Mouse (Mus musculus) lung, postnatal 4 days (tissue): ENCODE data around the gene Itk.

Experiments
- DNase-seq, 2 experiments: peaks; one replicate each; pipeline ENCODE4 v3.0.0; 2021

Itk gene

GRCm38 (mm10) chr11:46392890-46393289 lies 3.6 kb upstream of the Itk start:
- no peak for DNase-seq

GRCm38 (mm10) chr11:46390621-46391020 lies 1.3 kb upstream of the Itk start:
- DNase-seq: no peak

GRCm38 (mm10) chr11:46388438-46388837 lies 877 bp downstream of the Itk start:
- DNase-seq: no peak

- no peak for DNase-seq
Observed at GRCm38 (mm10) chr11:46387061-46387460, 2.3 kb downstream of the Itk start.

DNA sequence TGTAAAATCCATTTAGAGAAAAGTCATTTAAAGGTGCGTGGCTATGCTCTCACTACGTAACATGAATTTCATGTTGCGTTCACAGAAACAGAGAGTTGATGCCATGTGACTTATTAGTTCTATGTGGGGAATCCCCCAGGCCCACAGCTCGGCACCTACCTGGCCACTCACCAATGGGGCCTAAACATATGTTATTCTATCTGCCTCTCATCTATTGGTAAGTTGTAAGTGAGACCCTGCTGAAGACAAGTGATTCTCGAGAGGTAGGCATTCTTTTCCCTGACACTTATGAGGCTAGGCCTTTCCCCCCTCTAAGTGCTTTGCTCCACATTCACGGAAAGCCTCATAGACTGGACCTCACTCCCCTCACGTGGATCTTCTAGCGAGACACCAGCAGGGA lies 2.8 kb downstream of the Itk start:
- no peak for DNase-seq

DNA sequence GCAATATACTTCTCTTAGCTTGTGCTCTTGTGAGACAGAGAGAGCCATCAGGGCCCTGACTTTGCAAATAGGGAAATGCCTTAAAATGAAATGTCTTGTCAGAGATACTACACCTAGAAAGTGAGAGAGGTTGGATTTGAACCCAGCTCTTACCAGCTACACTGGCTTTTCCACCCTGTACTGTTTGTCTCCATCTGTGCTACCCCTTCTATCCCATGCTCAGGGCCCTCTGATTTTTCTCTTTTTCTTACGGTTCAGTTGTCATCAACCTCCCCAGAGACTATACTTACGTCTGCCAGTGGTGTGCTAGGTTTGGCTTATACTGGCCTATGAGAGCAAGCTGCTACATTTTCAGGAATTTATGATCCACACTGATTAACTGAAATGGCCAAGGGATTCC lies 4.4 kb downstream of the Itk start:
- no peak for DNase-seq

- DNase-seq: no peak
Observed at GRCm38 (mm10) chr11:46382466-46382865, 6.8 kb downstream of the Itk start.

DNA sequence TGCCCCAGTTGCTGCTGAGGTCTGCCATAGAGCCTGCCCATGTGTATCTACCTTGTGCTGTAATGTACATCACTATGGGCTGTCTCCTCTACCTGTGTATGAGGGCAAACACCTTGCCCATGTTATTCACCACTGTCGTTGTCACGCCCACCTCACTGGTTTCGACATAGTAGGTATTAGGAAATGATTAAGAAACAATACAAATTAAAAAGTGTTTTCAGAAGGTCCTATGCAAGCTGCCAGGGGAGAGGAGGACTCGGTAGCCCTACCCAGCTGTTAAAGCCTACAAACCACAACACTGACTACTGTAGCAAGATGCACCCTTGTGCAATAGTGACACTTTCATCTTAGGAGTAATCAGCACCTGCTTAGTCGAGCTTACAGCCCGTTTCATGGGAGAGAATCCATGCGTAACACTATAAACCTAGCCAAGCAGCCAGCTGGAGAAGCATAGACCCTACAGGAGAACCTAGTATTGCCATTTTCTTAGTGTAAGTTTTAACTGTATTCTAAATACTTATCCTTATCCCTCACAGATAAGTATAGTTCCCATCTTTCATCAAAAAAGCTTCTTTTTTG lies 9.1 kb downstream of the Itk start:
- no peak for DNase-seq

GRCm38 (mm10) chr11:46377819-46378782 lies 11.2 kb downstream of the Itk start:
- DNase-seq: no peak

GRCm38 (mm10) chr11:46377316-46377715 lies 12.0 kb downstream of the Itk start:
- no peak for DNase-seq

- no peak for DNase-seq
Observed at GRCm38 (mm10) chr11:46375015-46375414, 14.3 kb downstream of the Itk start.

- DNase-seq: no peak
Observed at GRCm38 (mm10) chr11:46373071-46374030, 16.0 kb downstream of the Itk start.

DNA sequence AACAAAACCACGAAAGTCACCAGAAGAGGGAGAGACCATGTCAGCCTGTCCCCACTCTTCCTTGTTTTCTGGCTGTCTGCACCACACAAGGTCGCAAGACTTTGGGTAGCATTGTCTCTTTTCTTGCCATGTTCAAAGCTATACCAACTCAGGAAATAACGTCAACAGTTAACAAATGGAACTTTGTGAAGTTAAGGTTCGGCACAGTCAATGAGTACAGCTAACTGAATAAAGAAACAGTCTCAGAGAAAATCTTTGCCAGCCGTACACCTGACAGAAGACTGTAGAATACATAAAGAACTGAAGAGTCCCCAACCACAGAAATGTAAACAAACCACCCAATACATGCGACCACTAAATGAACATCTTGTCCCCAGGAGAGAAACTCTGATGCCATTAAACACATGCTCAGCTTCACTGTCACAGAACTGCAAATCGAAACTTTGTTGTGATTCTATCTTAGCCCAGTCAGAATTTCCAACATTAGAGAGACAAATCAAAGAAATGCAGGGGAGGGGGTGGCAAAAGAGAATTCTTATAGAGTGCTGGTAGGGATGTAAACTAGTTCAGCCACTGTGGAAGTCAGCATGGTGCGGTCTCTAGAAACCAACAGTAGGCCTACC lies 16.9 kb downstream of the Itk start:
- DNase-seq: no peak

DNA sequence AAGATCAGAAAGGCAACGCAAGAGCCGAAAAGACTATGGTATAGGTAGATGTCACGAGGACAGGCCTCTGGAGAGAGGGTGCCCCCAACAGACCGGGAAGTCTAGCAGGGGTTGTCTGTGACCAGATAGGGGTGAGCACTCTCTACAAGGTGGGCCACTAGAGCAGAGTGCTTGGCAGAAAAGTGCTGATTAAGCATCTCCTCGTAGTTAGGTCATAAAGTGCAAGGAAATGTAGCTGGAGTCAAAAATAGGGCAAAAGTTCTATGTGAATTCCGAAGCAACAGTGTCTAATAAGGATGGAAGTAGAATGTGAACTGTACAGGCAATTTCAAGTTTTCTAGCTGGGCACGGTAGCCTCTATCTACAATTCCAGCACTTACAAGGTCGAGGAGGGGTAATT lies 18.1 kb downstream of the Itk start:
- no peak for DNase-seq

DNA sequence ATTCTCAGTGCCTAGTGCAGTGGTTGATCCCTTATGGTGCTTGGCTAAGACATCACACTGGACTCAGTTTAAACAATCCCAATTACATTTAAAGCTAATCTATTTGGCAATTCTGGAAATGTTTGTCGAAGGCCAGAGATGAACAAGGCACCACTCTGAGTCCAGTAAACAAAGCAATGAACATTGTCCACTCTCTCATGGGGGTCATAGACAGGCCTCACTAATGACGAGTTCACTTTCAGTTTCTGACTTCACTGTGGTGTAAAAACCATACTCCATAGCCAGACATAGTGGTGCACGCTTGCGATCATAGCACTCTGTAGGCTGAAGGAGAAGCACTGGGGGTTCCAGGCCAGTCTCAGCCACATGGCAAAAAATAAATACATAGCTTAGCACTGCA lies 18.9 kb downstream of the Itk start:
- DNase-seq: no peak

DNA sequence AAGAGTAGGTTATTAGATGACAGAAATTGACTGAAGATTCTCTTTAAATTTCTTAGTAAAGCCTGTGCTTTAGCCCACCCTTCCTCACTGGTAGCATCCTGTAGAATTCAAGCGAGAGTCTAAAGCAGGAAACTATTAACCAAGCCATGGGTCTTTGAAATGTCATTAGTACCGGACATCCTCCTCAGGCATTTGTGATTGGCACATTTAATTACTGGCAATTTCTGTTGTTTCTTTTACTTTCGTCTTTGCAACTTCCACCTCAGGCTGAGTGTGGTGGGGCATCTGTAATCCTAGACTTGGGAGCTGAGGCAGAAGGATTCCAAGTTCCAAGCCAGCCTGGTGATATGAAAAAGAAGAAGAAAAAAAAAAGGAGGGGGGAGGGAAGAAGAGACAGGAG lies 23.0 kb downstream of the Itk start:
- DNase-seq: no peak

DNA sequence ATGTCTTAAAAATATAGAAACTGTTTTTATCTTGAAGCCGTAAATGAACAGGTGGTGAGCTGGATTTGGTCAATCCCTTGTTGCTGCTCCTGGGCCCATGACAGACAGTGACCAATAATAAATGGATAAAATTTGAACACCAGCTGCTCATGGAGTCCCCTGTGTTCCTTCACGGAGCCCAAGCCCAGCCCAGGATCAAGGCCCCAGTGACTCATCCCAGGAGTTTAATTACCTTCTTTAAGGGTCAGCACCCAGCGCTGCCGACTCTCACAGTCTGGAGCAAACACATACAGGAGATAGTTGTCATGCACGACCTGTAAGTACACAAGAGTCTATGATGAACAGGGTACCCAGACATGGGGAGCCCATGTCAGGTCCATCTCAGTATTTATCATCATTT lies 23.6 kb downstream of the Itk start:
- DNase-seq: no peak

DNA sequence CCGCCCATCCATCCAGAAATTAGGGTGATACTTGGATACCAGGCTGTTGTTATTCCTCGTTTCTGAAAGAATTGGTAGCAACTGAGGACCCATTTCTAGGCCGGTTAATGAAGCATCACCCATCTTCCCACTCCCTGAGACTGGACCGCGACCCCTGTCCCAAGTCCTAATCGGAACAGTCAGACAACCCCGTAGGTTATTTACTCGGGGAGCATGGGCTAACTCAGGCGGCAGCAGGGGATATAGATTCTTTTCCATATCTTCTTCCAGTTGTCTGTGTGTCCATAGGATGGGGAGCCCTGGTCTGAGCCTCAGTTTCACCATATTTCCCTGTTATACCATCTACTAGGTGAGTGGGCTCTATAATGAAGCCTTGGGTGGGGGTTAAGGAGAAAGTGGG lies 25.5 kb downstream of the Itk start:
- DNase-seq: no peak

GRCm38 (mm10) chr11:46362061-46363022 lies 27.0 kb downstream of the Itk start:
- no peak for DNase-seq

DNA sequence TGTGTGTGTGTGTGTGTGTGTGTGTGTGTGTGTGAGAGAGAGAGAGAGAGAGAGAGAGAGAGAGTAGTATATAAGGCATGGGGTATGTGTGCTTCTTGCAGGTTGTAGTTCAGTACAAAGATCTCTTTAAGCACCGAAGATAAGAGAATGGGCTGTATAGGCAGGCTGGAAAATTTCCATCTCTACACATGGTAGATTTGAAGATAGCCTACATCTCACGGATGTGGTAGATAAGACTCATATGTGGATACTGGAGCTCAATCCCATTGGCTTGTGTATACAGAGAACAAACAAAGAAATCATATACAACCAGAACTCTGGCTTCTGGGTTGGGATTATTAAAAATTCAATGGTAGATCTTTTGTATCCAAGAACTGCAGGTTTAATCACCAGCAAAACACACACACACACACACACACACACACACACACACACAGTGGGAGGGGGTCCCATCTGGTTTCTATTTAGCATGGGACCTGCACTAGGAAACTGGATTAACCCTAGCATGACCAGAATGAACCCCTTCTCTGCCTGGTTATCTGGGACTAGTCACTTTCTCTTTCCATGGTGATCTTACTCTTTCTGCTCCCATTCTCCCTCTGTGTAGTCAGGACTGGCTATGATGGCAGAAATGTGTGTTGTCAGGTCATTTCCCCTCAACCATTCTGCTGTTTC lies 28.2 kb downstream of the Itk start:
- DNase-seq: no peak

GRCm38 (mm10) chr11:46358369-46358768 lies 30.9 kb downstream of the Itk start:
- DNase-seq: no peak
